19 mouse cellular contexts compared by ENCODE assay signal in genomic region chr1:69682261-69682660, GRCm38 (mm10).
"Had no signal": no experiment of that assay in that cellular context is flagged by ENCODE, and none has a peak within 500 bp of the region (broad histone marks: within the 10 kb centered on the region; RNA-seq: fewer than 3 reads in every experiment).

No protein-coding gene starts in this region.

- H3K27me3 ChIP-seq: stomach, embryonic 15.5 days had no signal

- H3K36me3 ChIP-seq: limb, embryonic 10.5 days; limb, embryonic 13.5 days; liver, embryonic 15.5 days; stomach, embryonic 15.5 days had no signal

- ATAC-seq: intestine, postnatal 0 days; lung, postnatal 0 days had no signal

- H3K4me2 ChIP-seq: limb, embryonic 13.5 days; liver, embryonic 15.5 days; lung, embryonic 14.5 days; midbrain, embryonic 11.5 days; stomach, embryonic 15.5 days had no signal

- H3K4me1 ChIP-seq: limb, embryonic 10.5 days; stomach, embryonic 15.5 days had no signal

- H3K27ac ChIP-seq: kidney, postnatal 0 days; layer of hippocampus, adult 2 months; limb, embryonic 10.5 days; limb, embryonic 13.5 days; liver, embryonic 15.5 days; macrophage; stomach, embryonic 15.5 days had no signal

- DNase-seq: kidney, adult 2 months; kidney, postnatal 25 days; layer of hippocampus, adult 9-11 months; lung, embryonic 14.5 days; midbrain, embryonic 14.5 days; right cerebral cortex, adult 18-20 months; right cerebral cortex, postnatal 14 days; right cerebral cortex, postnatal 4 days; thymus, postnatal 25 days had no signal

- H3K9ac ChIP-seq: limb, embryonic 13.5 days; liver, embryonic 15.5 days; lung, embryonic 14.5 days; stomach, embryonic 15.5 days had no signal

- H3K9me3 ChIP-seq: limb, embryonic 10.5 days; limb, embryonic 13.5 days; liver, embryonic 15.5 days; stomach, embryonic 15.5 days had no signal

- H3K4me3 ChIP-seq: layer of hippocampus, adult 2 months; limb, embryonic 10.5 days; limb, embryonic 13.5 days; liver, embryonic 15.5 days; stomach, embryonic 15.5 days had no signal
